Mouse (Mus musculus) spleen, adult 2 months (tissue): Measurements from ENCODE around the gene Snai1.

Experiments
- CTCF ChIP-seq: fragments of 200-500 bp; IDR thresholded peaks from 2 replicates; pipeline ENCODE4 v1.5.1; 2011; ENCODE audit warnings: mild to moderate bottlenecking, inconsistent platforms; ENCODE audit not compliant: insufficient read depth, insufficient read length, insufficient replicate concordance; ENCODE audit errors: extremely low read depth
- POLR2A ChIP-seq: fragments of 200-500 bp; IDR thresholded peaks from 2 replicates; pipeline ENCODE4 v1.6.1; 2011; ENCODE audit warnings: low read depth, low read length, inconsistent platforms

DNA sequence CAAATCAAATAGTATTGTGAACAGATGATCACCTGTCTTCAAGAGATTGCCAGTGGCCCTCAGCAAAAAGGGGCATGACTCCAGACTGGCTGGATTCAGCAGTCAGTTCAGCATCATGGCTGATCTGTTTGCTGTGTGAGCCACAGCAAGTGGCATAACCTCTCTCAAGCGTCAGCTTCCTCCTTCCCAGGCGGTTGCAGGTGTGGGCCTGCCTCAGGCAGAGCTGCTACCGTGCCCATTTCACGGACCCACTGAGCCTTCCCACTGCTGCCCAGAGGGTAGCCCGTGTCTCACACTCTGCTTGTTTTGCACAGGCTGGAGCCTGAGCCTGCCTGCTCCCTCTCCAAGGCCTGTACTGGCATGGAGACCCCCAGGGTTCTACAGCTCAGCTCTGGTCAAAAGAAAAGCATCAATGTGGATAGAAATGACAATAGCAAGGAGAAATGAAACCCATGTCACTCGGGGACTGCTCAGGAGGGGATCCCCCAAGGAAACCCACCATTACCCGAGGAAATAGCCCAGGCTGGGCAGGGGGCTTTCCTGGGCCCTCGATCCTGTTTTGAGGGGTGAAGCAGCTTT is 13.4 kb downstream of the Snai1 start:
- TF ChIP-seq POLR2A, result no peak
- TF ChIP-seq CTCF, result no peak
